Mouse (Mus musculus): ENCODE data around the gene Gm11060. TPM values are rescaled to one million over a fixed set of nuclear protein-coding genes. Genes with fewer than 3 reads are reported as not detected.

Gm11060 gene
- polyA plus RNA-seq (2014; fragmentation: Illumina TruSeq; extraction: RNeasy Lipid Tissue Mini Kit (QIAGEN cat#74804); ENCODE audit: low read depth, low replicate concordance) = not detected

GRCm38 (mm10) chr2:105091718-105092117, at the start of gene Gm11060:
Gm11060 (plus strand) TSS chr2:105092018.

GRCm38 (mm10) chr2:105126279-105126678, 34.5 kb downstream of the Gm11060 start, which contains the start of gene Wt1:
Wt1 (plus strand) TSS chr2:105126529.

Other genes starting within 250 kb of the Gm11060 start
- gene Prrg4, start 242.1 kb upstream of the Gm11060 start, polyA plus RNA-seq (2014; fragmentation: Illumina TruSeq; extraction: RNeasy Lipid Tissue Mini Kit (QIAGEN cat#74804); ENCODE audit: low read depth, low replicate concordance) = 1.4 TPM
- gene Ccdc73, start 224.2 kb upstream of the Gm11060 start, polyA plus RNA-seq (2014; fragmentation: Illumina TruSeq; extraction: RNeasy Lipid Tissue Mini Kit (QIAGEN cat#74804); ENCODE audit: low read depth, low replicate concordance) = 20.2 TPM
- 141 TPM for gene Eif3m, start 74.9 kb upstream of the Gm11060 start, polyA plus RNA-seq (2014; fragmentation: Illumina TruSeq; extraction: RNeasy Lipid Tissue Mini Kit (QIAGEN cat#74804); ENCODE audit: low read depth, low replicate concordance)
- 10.5 TPM for gene Wt1, start 34.5 kb downstream of the Gm11060 start, polyA plus RNA-seq (2014; fragmentation: Illumina TruSeq; extraction: RNeasy Lipid Tissue Mini Kit (QIAGEN cat#74804); ENCODE audit: low read depth, low replicate concordance)
- 4.6 TPM for gene Them7, start 132.3 kb downstream of the Gm11060 start, polyA plus RNA-seq (2014; fragmentation: Illumina TruSeq; extraction: RNeasy Lipid Tissue Mini Kit (QIAGEN cat#74804); ENCODE audit: low read depth, low replicate concordance)